Mouse (Mus musculus): ENCODE measurements around the gene Zfp629.

DNA sequence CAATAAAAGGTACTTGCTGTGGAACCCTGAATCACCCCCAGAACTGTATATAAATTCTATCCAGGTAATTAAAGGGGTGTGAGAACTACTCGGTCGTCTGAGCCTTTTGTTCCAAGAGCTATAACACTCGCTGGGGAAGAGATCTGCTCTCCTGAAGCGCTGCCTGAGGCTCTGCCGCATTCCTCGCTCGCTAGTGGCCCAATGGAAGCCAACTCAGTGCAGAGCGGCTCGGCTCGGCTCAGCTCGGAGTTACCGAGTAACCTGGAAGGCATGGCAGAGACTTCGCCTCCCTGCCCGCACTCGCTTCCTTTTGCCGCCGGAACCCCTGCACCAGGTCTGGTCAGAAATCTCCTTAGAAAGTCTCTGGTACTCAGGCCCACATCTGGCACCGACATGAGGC is 36.5 kb upstream of the Zfp629 start:
- no peak for TF ChIP-seq CTCF (conservative IDR thresholded peaks at IDR 0.05; ENCODE audit: low read length)
- no peak for TF ChIP-seq POU5F1 (IDR thresholded peaks at IDR 0.05; ENCODE audit: borderline replicate concordance, low read length)
- TF ChIP-seq NANOG (IDR thresholded peaks at IDR 0.05; ENCODE audit: borderline replicate concordance, low read length), result no peak

All from E14TG2a.4 (cell line).